Mouse (Mus musculus) 3T3-L1 (cell line): ENCODE measurements around the gene Plcb1.

ENCODE experiments used
- DNase-seq: peaks from one replicate; pipeline ENCODE4 v3.0.0-alpha.2; 2015; ENCODE audit warnings: low read depth, low spot score

Plcb1 gene

GRCm38 (mm10) chr2:134912616-134913015 is 126.7 kb downstream of the Plcb1 start:
- DNase-seq, result peak; percentile 94

GRCm38 (mm10) chr2:134913542-134913941 is 127.7 kb downstream of the Plcb1 start:
- no peak for DNase-seq

DNA sequence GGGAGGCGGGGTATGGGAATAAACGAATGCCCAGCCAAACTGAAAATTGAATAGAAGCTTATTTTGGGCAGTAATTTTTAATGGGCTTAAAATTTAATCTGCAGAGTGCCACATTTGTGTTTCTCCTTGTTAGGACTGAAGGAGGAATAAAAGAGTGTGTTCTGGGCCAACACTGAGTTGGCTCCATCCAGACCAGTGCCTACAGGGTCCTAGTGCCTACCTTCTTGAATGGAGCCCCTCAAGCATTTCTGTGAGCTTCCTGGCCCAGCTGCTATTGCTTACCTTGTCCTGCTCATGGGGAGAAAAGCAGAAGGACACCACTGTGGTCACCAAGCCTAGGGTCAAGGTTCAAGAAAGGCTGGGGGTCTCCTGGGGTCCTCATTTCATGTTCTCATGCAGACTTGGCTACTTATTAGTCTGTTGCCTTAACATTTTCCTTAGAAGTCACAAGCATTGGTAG is 128.3 kb downstream of the Plcb1 start:
- DNase-seq, result no peak

- DNase-seq, result no peak
Measured at GRCm38 (mm10) chr2:134915035-134915434, 129.2 kb downstream of the Plcb1 start.

DNA sequence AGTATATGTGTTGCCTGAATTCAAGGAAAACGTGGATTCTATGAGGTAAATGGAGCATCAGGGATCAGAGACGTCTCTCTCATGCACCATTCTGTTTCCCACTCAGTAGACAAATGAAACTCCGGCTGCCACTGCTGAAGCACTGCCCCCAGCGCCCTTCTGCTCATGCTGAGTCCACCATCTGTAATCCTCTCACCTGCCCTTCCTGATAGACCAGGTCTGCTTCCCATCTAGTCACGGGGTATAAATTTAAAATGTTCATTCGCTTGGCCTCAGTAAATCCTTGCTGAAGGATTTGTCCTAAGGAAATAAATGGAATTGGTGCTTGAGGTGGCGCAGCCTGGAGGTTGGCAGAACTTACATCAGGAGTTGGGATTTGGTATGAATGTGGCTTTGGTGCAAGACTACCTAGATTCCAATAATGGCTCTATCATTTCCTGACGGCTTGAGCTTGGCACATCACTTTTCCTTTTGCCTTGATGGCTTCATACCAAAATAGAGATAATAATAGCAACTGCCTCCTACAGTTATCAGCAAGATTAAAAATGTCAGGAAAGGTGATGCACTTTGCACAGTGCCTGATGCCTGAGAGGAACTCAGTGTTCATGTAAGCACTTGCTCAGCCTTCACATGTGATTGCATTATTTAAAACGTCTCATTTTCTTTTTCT is 134.9 kb downstream of the Plcb1 start:
- no peak for DNase-seq

GRCm38 (mm10) chr2:134922636-134923375 is 136.9 kb downstream of the Plcb1 start:
- DNase-seq, result no peak

GRCm38 (mm10) chr2:134924143-134924655 is 138.3 kb downstream of the Plcb1 start:
- DNase-seq, result no peak

GRCm38 (mm10) chr2:134926266-134926665 is 140.4 kb downstream of the Plcb1 start:
- DNase-seq, result no peak

DNA sequence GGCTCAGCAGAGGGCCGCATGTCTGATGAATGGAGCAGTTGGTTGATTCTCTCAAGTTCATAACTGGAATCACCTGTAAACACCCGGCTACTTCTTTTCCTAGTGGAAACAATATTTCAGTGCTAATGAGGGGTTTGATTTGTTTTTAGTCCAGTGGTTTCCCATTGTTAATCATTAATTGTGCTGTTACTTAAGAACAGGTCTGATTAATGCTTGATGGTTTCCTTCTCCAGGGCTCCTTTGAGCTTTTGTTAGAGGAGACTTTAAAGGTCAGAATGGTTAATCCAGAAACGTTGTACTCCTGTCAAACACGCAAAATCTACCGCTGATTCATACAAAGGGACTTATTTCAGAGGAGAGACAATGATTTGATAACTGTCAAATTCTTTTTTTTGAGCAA is 141.2 kb downstream of the Plcb1 start:
- DNase-seq, result no peak

GRCm38 (mm10) chr2:134929452-134929851 is 143.6 kb downstream of the Plcb1 start:
- no peak for DNase-seq

GRCm38 (mm10) chr2:134930961-134931360 is 145.1 kb downstream of the Plcb1 start:
- DNase-seq, result no peak

- DNase-seq, result no peak
Measured at GRCm38 (mm10) chr2:134931756-134932421, 146.0 kb downstream of the Plcb1 start.

DNA sequence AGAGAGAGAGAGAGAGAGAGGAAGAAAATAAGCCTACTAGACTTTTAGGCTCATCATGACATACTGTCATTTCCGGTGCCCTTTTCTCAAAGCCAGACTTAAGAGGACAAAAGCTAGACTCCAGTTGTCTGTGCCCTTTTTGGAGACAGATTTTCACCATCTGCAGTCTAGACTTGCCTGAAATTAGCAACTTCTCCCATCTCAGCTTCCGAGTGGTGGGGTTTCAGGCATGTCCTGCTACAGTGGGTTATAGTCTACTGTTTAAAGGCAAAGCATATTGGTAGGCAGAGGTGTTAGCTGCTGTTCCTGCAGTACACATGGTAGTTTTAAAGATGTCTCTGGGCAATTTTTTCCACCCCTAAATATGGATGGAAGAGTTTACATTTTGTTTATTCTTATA is 149.6 kb downstream of the Plcb1 start:
- no peak for DNase-seq

DNA sequence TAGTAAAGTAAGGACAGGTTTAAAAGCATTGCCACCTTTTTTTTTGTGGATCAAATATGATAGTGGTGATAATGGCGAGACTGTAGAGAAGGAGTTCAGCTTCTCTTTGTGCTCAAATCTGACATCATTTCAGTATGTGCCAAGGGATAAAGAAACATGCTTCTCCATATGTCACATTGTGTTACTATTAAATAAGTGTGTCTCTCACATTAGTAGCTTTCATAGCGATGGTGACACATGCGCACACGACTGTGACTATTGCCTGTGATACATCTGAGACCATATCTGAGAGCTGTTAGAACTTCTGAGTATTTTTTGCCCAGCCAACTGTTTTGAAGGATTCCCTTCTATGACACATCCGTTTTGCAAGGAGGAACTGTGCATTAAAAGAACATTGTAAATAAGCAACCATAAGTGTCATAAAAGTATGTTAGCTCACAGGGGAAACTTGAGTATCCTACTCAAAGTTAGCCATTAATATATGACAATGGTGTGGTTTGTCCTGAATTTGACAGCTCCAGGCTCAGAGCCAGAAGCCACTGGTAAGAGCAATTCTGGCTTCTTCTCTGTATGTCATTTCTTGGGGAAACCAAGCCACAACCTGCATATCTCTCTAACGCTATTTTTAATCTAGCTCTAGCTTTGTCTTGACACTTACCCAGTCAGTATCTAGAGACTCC is 150.2 kb downstream of the Plcb1 start:
- peak; percentile 73 for DNase-seq

DNA sequence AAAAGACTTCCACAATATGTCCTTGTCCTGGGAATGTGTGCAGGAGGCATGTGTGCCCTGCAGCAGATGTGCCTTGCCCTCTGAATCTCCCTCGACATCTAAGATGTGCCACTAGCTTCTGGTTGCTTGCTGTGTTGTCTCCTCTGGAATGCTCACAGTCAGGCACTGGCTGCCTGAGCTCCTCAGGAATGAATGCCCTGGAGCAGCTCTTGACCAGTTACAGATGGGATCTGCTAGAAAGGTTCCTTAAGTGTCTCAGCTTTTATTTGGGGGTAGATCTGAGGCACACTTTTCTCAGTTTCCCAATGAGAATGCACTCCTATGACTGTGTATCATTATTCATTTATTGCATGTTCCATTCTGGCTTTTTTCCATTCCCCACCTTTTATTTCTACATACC is 151.8 kb downstream of the Plcb1 start:
- peak; percentile 69 for DNase-seq

DNA sequence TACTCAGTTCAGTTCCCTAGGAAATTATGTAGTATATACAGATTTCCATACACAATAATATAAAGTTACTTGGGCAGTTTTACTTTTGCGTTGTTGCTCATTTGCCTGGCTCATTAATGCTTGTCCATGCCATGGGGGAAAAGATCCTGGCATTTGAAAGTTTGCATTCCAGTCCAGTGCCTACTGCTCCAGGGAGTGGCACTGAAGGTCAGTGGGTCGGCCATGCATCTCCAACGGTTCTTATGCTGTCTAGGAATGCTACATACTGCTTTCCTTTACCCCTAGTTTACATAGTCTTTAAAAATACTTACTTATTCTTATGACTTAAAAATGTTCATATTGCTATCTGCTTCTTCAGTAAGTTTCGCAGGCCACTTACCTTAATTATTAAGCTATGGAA is 156.2 kb downstream of the Plcb1 start:
- DNase-seq, result no peak

DNA sequence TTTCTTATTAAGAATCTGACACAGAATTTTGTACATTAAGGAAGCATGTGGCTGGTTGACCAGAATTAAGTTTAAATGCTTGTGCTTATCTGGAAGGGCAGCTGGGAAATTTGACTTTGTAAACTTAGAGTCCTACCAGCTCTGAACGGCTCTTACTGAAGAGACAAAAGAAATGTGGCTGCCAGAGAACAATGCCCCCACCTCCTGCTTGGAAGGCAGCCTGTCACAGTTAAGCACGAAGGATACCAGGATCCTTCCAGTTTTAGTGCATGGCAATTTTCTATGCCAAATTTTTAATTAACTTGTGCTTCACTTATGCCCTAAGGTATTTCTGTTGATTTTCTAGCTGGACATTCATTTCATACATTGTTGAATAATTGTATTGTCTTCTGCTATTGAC is 157.1 kb downstream of the Plcb1 start:
- DNase-seq, result no peak

DNA sequence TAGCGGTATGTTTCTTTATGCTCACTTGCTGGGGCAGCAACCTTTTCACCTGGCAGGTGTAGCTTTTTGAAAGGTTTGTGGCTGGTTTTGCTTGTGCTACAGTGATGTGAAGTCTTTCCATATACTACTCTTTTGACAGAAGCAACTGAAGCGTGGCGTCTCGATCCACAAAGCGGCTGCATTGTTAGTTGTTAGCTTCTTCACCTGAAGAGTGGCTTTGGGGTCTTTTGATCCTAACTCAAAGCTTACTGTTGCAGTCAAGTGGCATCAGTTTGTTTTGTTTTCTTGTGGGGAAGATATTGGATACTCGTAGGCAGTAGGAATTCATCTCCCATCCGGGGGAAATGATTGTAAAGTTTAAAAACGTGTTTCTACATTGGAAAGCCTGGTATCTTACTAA is 160.5 kb downstream of the Plcb1 start:
- DNase-seq, result no peak

DNA sequence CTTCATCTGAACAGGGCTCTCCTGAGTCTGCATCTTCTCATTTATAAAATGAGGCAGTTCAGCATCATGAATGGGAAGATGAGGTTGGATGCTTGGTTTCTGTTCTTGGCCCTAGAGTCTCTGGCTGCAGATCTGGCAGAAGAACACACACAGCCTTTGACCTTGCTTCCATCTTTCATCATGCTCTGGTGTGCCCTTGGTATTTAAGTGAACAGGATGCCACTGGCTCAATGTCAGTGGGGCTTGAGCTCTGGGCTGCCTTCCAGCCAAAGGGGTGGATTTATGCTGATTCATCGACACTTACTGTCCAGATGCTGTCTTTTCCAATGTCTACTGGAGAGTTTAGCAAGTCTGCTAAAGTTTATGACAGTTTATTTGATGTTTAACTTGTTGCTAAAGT is 161.0 kb downstream of the Plcb1 start:
- peak; percentile 97 for DNase-seq

GRCm38 (mm10) chr2:134952088-134952487 is 166.2 kb downstream of the Plcb1 start:
- no peak for DNase-seq

- no peak for DNase-seq
Measured at GRCm38 (mm10) chr2:134956436-134956835, 170.6 kb downstream of the Plcb1 start.

GRCm38 (mm10) chr2:134966131-134966530 is 180.3 kb downstream of the Plcb1 start:
- DNase-seq, result no peak
